Mouse (Mus musculus) gastrocnemius, postnatal 10 days (tissue): ENCODE data around the gene Olfr483. TPM values are rescaled to one million over a fixed set of nuclear protein-coding genes. Genes with fewer than 3 reads are reported as not detected.

ENCODE experiments used
- DNase-seq: peaks from one replicate; pipeline ENCODE4 v3.0.0; 2021; ENCODE audit warnings: mixed read lengths
- long read RNA-seq, 2 experiments: library from polyadenylated mRNA; stranded (forward); transcript quantifications; one replicate each; pipeline ENCODE4 v2.0.0; 2021
- total RNA-seq, 2 experiments: library from RNA; stranded (reverse); gene quantifications; 2 replicates each; pipeline ENCODE4 v1.2.3; 2021

Gene Olfr483
- not detected for total RNA-seq
- long read RNA-seq, experiment 1 = 0 reads
- long read RNA-seq, experiment 2 = 0 reads

DNA sequence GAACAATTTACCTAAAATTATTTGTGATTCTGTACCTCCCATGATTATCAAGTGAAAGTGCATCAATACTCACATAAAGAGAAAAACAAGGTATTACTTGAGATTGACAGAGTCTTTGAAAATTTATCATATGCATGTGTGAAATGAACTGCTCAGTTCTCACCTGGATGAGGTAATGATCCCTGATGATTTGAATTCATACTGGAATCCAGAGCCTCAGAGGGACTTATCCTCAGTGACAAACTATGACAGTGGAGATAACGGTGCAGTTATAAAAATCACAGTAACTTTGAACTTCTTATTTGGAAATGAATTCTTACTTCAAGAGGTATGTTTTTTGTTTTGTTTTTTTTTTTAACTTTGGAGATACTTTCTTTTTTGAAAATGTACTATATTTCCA lies at the start of gene Olfr483:
Gene Olfr483 (plus strand): TSS at position 301 of the 400 bp plus-strand sequence.
- no peak for DNase-seq

GRCm38 (mm10) chr7:108067246-108067645 lies 33.4 kb upstream of the Olfr483 start, which contains the start of gene Olfr480:
Gene Olfr480, minus strand, starts transcription at chr7:108067346.
- no peak for DNase-seq

DNA sequence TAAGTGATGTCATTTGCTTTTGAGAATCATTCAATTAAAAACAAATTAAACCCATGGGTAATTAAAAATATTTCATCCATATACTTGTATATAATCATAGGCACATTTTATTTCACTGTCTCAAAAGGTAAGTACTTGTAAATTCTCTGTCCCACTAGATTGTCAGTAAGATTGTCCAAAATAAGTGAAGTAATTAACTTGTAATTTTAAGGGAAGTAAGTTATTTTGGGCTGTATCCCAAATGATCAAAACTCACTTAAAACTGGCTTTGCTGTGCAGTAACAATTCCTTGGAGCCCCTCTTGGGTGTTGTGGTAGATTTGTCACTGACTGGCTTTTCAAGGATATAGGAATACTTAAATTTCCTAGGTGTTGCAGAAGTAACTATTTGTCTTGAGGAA lies 21.1 kb upstream of the Olfr483 start, which contains the start of gene Olfr481:
Gene Olfr481 (plus strand): TSS at position 301 of the 400 bp plus-strand sequence.
- no peak for DNase-seq

GRCm38 (mm10) chr7:108097486-108097885 lies 3.2 kb upstream of the Olfr483 start, which contains the start of gene Olfr482:
Gene Olfr482, minus strand, starts transcription at chr7:108097586.
- DNase-seq = no peak

- no peak for DNase-seq
Observed at GRCm38 (mm10) chr7:108120681-108121080, 20.0 kb downstream of the Olfr483 start.

- no peak for DNase-seq
Observed at GRCm38 (mm10) chr7:108121416-108121815, 20.8 kb downstream of the Olfr483 start.

DNA sequence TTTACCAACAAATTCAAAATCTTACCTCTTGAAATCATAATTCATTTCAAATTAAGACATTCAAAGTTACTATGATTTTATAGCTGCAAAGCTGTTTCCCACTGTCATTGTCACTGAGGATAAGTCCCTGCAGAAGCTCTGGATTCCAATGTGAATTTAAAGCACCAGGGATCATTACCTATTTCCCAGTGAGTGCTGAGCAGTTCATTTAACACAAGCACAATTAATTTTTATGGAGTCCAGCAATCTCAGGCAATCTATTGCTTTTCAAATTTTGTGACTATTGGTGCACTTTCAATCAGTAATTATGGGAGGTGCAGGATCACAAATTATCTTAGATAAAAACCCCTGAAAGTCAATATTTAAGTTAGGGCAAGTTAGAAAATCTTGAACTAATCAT lies 26.7 kb downstream of the Olfr483 start, which contains the start of gene Olfr484:
Gene Olfr484 (minus strand): TSS at position 101 of the 400 bp plus-strand sequence.
- DNase-seq = no peak

Other genes with a start within 250 kb of the Olfr483 start
- gene Olfr472, start 202.9 kb upstream of the Olfr483 start, total RNA-seq = under 1 TPM in 1 of 2 experiments, not detected in 1; 0.05 TPM
- gene Olfr473, start 170.4 kb upstream of the Olfr483 start, total RNA-seq = not detected
- gene Olfr474, start 146.2 kb upstream of the Olfr483 start, total RNA-seq = not detected
- gene Olfr476, start 136.0 kb upstream of the Olfr483 start, total RNA-seq = not detected
- gene Olfr477, start 114.2 kb upstream of the Olfr483 start, total RNA-seq = not detected
- not detected for gene Olfr478, start 66.9 kb upstream of the Olfr483 start, total RNA-seq
- not detected for gene Olfr479, start 50.2 kb upstream of the Olfr483 start, total RNA-seq
- not detected for gene Olfr480, start 33.5 kb upstream of the Olfr483 start, total RNA-seq
- gene Olfr481, start 21.0 kb upstream of the Olfr483 start, total RNA-seq = not detected
- 1 to 10 TPM in 1 of 2 experiments, under 1 TPM in 1; 0.63 to 1.0 TPM for gene Olfr482, start 3.3 kb upstream of the Olfr483 start, total RNA-seq
- gene Olfr484, start 26.6 kb downstream of the Olfr483 start, total RNA-seq = not detected
- gene Olfr485, start 59.0 kb downstream of the Olfr483 start, total RNA-seq = not detected
- not detected for gene Olfr486, start 71.9 kb downstream of the Olfr483 start, total RNA-seq
- not detected for gene Olfr487, start 113.8 kb downstream of the Olfr483 start, total RNA-seq
- gene Olfr488, start 157.5 kb downstream of the Olfr483 start, total RNA-seq = not detected
- gene Olfr490, start 188.1 kb downstream of the Olfr483 start, total RNA-seq = not detected
- not detected for gene Olfr491, start 212.6 kb downstream of the Olfr483 start, total RNA-seq
- gene Olfr492, start 222.8 kb downstream of the Olfr483 start, total RNA-seq = not detected
- not detected for gene Olfr493, start 246.1 kb downstream of the Olfr483 start, total RNA-seq